Mouse (Mus musculus) lung, adult 2 months (tissue): ENCODE measurements around the gene Xpr1.

Source experiments
- CTCF ChIP-seq: fragments of 200-500 bp; IDR thresholded peaks from 2 replicates; pipeline ENCODE4 v1.5.1; 2011; ENCODE audit warnings: mild to moderate bottlenecking, low read length, control low read depth; ENCODE audit not compliant: insufficient read depth
- POLR2A ChIP-seq: fragments of 200-500 bp; IDR thresholded peaks from 2 replicates; pipeline ENCODE4 v1.6.1; 2011; ENCODE audit warnings: low read depth, mild to moderate bottlenecking, control low read depth, low read length, borderline replicate concordance; ENCODE audit errors: extremely low read depth

DNA sequence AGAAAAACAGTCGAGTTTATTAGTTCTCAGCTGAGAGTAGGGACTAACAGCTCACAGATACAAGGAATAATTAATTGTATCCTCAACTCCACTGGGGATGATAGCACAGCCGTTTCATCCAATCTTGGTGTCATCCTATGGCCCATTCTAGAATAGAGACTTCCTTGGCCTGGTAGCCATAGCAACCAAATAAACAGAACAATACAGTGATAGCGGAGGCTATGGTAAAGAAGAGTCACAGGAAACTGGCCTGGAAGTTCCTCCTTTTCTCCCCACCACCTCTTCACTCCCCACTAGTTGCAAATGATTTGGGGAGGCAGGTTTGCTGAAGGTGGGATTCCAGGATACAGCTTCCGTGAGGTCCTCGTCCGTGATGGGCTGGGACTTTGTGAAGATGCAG lies 30.1 kb upstream of the Xpr1 start:
- no peak for TF ChIP-seq CTCF
- no peak for TF ChIP-seq POLR2A
